Mouse (Mus musculus): ENCODE measurements at regions not wholly inside any gene's neighbourhood (a gene's known extent, or its start where the extent isn't known, plus 50 kb on each side); places are given as distances from the start of the nearest gene placed in this dataset.
"Not testable (repeated sequence)": the region's sequence is repeated elsewhere in the genome, so short reads cannot be mapped to it uniquely, and the experiment has no call there.

DNA sequence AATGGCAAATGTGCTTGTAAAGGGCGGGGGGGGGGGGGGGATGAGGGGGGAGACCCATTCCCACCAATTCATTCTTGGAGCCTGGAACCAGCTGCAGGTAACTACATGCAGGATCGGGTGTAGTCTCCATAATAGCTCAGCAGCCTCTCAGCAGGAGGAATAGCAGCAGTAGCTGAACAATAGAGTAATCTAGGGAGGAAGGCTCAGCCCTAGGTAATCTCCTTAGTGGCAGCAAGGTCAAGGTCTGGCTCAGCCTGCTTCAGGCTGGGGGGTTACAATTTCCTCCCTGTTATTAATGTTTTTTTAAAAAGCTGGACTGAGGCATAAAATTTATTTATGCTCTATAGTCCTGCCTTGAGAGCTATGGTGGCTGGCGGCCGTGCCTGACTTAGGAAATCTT is 171.2 kb upstream of the Klf6 start:
- WGBS: 88% methylated on average over 3 of the region's 4 CpGs
- H3K4me2 ChIP-seq (replicated peaks; ENCODE audit: low read depth, low read length): no peak overlapping the region
- ATAC-seq (ENCODE audit: low FRiP score, low TSS enrichment): no peak
- no peaks in the 10 kb centered on the region for H3K36me3 ChIP-seq (ENCODE audit: insufficient read depth, low read length)
- H3K27ac ChIP-seq (ENCODE audit: low read length): no peak overlapping the region
- no peaks in the 10 kb centered on the region for H3K4me1 ChIP-seq (ENCODE audit: insufficient read depth, low read length)
- H3K4me3 ChIP-seq (ENCODE audit: low read length): no peak overlapping the region
- H3K27me3 ChIP-seq (ENCODE audit: insufficient read depth, low read length): no peaks in the 10 kb centered on the region
- H3K9ac ChIP-seq (replicated peaks; ENCODE audit: low read length): no peak overlapping the region
- H3K9me3 ChIP-seq (ENCODE audit: low read length): peaks cover 7% of the 10 kb centered on the region

DNA sequence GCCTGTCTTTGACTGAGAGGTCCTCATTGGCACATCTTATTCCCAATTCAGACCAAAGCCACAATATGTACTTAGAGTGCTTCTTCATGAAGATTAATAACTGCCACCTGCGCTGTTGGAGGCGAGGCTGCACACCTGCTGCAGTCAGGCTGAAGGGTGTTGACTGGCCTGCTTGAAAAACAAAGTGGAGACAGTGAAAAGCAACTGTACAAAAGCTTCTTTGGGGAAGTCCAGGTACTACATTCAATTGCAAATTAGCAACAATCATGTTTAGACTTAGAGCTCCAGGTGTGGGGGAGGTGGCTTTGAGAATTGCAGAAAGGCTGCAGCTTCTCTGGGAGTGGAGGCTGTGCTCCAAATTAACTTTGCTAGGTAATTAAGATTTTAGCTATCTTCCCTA is 170.6 kb upstream of the Klf6 start:
- H3K27me3 ChIP-seq (ENCODE audit: insufficient read depth, low read length); H3K36me3 ChIP-seq (ENCODE audit: insufficient read depth, low read length); H3K4me3 ChIP-seq (ENCODE audit: low read length); H3K9me3 ChIP-seq (ENCODE audit: low read length); ATAC-seq (ENCODE audit: low FRiP score, low TSS enrichment); H3K27ac ChIP-seq (ENCODE audit: low read length); H3K4me1 ChIP-seq (ENCODE audit: insufficient read depth, low read length); H3K4me2 ChIP-seq (replicated peaks; ENCODE audit: low read depth, low read length); H3K9ac ChIP-seq (replicated peaks; ENCODE audit: low read length): not testable (repeated sequence)
- 90% methylated on average over 2 of the region's 2 CpGs for WGBS

DNA sequence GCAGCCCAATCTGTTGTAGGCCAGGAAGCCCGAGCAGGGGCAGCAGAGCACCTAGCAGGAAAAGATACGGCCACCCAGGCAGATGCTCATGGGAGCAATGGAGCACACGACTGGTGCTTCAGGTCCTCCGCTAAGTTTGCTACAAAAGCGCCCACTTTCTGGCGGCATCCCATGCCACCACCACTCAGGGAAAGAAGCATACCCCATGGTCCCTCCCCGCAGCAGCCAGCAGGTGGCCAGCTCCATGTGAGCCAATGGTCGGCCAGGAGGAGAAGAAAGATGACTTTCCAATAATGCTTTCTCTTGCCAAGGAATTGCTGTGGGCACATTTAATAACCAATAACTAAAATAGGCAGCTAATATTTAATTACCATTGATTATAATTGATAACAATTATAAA is 166.7 kb upstream of the Klf6 start:
- WGBS: 96% methylated on average over 8 of the region's 8 CpGs
- ATAC-seq (ENCODE audit: low FRiP score, low TSS enrichment): no peak
- Histone ChIP-seq H3K4me3 (ENCODE audit: low read length) (no peak overlapping the region), H3K36me3 (ENCODE audit: insufficient read depth, low read length) (no peaks in the 10 kb centered on the region), H3K27me3 (ENCODE audit: insufficient read depth, low read length) (no peaks in the 10 kb centered on the region), H3K27ac (ENCODE audit: low read length) (no peak overlapping the region), H3K4me2 (replicated peaks; ENCODE audit: low read depth, low read length) (no peak overlapping the region), H3K9me3 (ENCODE audit: low read length) (peaks cover 7% of the 10 kb centered on the region), H3K4me1 (ENCODE audit: insufficient read depth, low read length) (no peaks in the 10 kb centered on the region), H3K9ac (replicated peaks; ENCODE audit: low read length) (no peak overlapping the region)

DNA sequence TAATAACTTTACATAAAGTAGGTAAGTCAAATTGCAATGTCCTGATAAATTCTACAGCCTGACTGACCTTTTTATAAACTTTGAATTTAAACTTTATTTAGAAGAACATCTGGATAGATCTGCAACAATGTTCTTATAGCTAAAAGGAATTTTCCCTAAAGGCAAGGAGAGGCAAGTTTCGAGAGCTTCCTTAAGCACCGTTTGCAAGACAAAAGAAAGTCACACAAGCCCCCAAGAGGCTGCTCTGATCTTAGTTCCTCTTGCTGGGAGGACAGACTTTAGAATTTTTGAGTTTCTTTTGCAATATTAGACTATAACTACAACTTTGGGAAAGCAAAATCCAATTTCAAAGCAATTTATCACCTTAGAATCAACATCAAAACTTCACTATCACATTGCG is 165.7 kb upstream of the Klf6 start:
- not testable (repeated sequence) for H3K27me3 ChIP-seq (ENCODE audit: insufficient read depth, low read length); ATAC-seq (ENCODE audit: low FRiP score, low TSS enrichment); H3K27ac ChIP-seq (ENCODE audit: low read length); H3K4me3 ChIP-seq (ENCODE audit: low read length); H3K4me2 ChIP-seq (replicated peaks; ENCODE audit: low read depth, low read length); H3K4me1 ChIP-seq (ENCODE audit: insufficient read depth, low read length); H3K9me3 ChIP-seq (ENCODE audit: low read length); H3K36me3 ChIP-seq (ENCODE audit: insufficient read depth, low read length); H3K9ac ChIP-seq (replicated peaks; ENCODE audit: low read length)
- 76% methylated on average over 3 of the region's 3 CpGs for WGBS

DNA sequence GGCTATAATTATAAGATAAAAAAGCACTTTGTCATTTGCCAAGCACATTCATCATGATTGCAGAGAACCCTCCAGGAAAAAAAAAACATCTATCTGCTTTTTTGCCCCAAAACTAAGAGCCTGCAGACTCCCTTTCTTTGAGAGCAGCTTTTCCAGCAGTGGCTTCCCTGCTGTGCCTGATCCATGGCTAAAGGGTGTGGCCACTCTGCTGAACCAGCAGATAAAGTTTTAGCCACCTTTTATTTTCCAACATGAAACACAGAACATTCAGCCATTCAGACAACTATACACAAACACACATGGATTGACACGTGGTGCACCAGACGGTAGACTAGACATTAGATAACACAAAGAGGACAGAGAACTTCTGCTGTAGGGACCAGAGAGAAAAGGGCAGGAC is 164.9 kb upstream of the Klf6 start:
- Histone ChIP-seq H3K4me1 (ENCODE audit: insufficient read depth, low read length) (no peaks in the 10 kb centered on the region), H3K27ac (ENCODE audit: low read length) (no peak overlapping the region), H3K4me2 (replicated peaks; ENCODE audit: low read depth, low read length) (no peak overlapping the region), H3K9ac (replicated peaks; ENCODE audit: low read length) (no peak overlapping the region), H3K4me3 (ENCODE audit: low read length) (no peak overlapping the region), H3K27me3 (ENCODE audit: insufficient read depth, low read length) (no peaks in the 10 kb centered on the region), H3K36me3 (ENCODE audit: insufficient read depth, low read length) (no peaks in the 10 kb centered on the region), H3K9me3 (ENCODE audit: low read length) (peaks cover 3% of the 10 kb centered on the region)
- ATAC-seq (ENCODE audit: low FRiP score, low TSS enrichment): no peak
- 43% methylated on average over 2 of the region's 2 CpGs for WGBS

DNA sequence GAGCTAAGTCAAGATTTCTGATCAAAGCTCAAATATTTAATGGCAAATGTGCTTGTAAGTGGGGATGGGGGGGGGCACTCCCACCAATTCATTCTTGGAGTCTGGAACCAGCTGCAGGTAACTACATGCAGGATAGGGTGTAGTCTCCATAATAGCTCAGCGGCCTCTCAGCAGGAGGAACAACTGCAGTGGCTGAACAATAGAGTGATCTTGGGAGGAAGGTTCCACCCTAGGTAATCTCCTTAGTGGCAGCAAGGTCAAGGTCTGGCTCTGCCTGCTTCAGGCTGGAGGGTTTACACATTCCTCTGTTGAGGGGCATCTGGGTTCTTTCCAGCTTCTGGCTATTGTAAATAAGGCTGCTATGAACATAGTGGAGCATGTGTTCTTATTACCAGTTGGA is 164.0 kb upstream of the Klf6 start:
- H3K4me1 ChIP-seq (ENCODE audit: insufficient read depth, low read length); H3K4me2 ChIP-seq (replicated peaks; ENCODE audit: low read depth, low read length); H3K9ac ChIP-seq (replicated peaks; ENCODE audit: low read length); H3K4me3 ChIP-seq (ENCODE audit: low read length); ATAC-seq (ENCODE audit: low FRiP score, low TSS enrichment); H3K27ac ChIP-seq (ENCODE audit: low read length); H3K27me3 ChIP-seq (ENCODE audit: insufficient read depth, low read length); H3K9me3 ChIP-seq (ENCODE audit: low read length); H3K36me3 ChIP-seq (ENCODE audit: insufficient read depth, low read length): not testable (repeated sequence)
- WGBS: 60% methylated on average over 1 of the region's 1 CpGs

DNA sequence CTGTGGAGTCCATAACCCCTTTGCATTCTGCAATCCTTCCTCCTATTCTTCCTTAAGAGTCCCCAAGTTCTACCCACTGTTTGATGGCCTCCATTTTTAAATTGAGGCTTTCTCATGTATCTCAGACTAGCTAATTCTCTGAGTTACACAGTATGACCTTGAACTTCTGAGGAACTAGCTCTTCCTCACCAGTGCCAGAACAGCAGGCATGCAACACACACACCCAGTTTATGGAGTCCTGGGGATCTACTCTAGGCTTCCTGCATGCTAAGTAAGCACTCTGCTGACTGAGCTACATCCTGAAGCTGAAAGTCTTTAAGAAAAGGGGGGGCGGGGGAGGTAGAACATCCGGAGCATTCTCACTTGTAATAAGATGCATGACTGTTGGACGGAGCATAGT is 159.2 kb upstream of the Klf6 start:
- H3K36me3 ChIP-seq (ENCODE audit: insufficient read depth, low read length): no peaks in the 10 kb centered on the region
- no peak overlapping the region for H3K27ac ChIP-seq (ENCODE audit: low read length)
- H3K4me2 ChIP-seq (replicated peaks; ENCODE audit: low read depth, low read length): no peak overlapping the region
- no peaks in the 10 kb centered on the region for H3K4me1 ChIP-seq (ENCODE audit: insufficient read depth, low read length)
- H3K9me3 ChIP-seq (ENCODE audit: low read length): 0 out of 2 replicates have a peak, but pooled peaks cover 5% of the 10 kb centered on the region
- no peak overlapping the region for H3K4me3 ChIP-seq (ENCODE audit: low read length)
- no peak overlapping the region for H3K9ac ChIP-seq (replicated peaks; ENCODE audit: low read length)
- H3K27me3 ChIP-seq (ENCODE audit: insufficient read depth, low read length): no peaks in the 10 kb centered on the region
- WGBS: 79% methylated on average over 3 of the region's 3 CpGs
- no peak for ATAC-seq (ENCODE audit: low FRiP score, low TSS enrichment)

DNA sequence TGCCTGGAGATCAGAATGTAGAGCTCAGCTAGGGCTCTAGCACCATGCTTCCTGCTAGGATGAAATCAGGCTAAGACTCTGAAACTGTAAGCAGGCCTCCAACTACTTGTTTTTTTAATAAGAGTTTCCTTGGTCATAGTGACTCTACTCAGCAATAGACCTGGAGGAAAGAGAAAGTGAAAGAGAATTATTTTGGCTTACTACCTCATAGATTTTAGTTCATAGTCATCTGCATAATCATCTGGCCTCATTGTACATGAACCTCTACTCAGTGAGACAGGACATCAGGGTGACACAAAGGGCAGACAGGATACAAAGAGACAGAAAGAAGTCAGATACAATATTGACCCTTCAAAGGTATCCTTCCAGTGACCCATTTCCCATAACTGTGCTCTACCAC is 156.3 kb upstream of the Klf6 start:
- H3K27me3 ChIP-seq (ENCODE audit: insufficient read depth, low read length): no peaks in the 10 kb centered on the region
- no peak overlapping the region for H3K4me2 ChIP-seq (replicated peaks; ENCODE audit: low read depth, low read length)
- H3K9ac ChIP-seq (replicated peaks; ENCODE audit: low read length): no peak overlapping the region
- H3K36me3 ChIP-seq (ENCODE audit: insufficient read depth, low read length): no peaks in the 10 kb centered on the region
- 0 out of 2 replicates have a peak, but pooled peaks cover 5% of the 10 kb centered on the region for H3K9me3 ChIP-seq (ENCODE audit: low read length)
- no peak overlapping the region for H3K27ac ChIP-seq (ENCODE audit: low read length)
- H3K4me3 ChIP-seq (ENCODE audit: low read length): no peak overlapping the region
- no peaks in the 10 kb centered on the region for H3K4me1 ChIP-seq (ENCODE audit: insufficient read depth, low read length)
- ATAC-seq (ENCODE audit: low FRiP score, low TSS enrichment): no peak

DNA sequence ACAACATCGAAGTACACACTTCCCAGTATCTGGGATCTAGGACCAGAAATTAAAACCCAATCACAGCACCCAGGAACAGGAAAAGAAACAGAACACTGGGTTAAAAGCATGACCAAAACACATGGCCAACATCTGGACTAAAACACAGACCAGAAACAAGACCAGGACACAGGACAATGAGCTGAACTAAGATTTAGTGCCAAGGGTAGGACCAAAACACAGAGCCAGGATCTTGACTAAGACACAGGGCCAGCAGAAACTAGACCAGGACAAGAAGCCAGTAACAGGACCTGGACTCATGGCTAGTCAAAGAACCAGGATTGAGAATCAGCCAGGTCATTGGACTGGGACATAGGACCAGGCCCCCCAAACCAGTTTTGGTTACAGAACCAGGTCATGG is 149.6 kb upstream of the Klf6 start:
- Histone ChIP-seq H3K9ac (replicated peaks; ENCODE audit: low read length) (no peak overlapping the region), H3K9me3 (ENCODE audit: low read length) (no peaks in the 10 kb centered on the region), H3K4me3 (ENCODE audit: low read length) (no peak overlapping the region), H3K4me1 (ENCODE audit: insufficient read depth, low read length) (peaks cover 7% of the 10 kb centered on the region; the same call in 1 of the 2 replicates), H3K27me3 (ENCODE audit: insufficient read depth, low read length) (no peaks in the 10 kb centered on the region), H3K4me2 (replicated peaks; ENCODE audit: low read depth, low read length) (no peak overlapping the region), H3K27ac (ENCODE audit: low read length) (no peak overlapping the region), H3K36me3 (ENCODE audit: insufficient read depth, low read length) (no peaks in the 10 kb centered on the region)
- 83% methylated on average over 1 of the region's 1 CpGs for WGBS
- no peak for ATAC-seq (ENCODE audit: low FRiP score, low TSS enrichment)

DNA sequence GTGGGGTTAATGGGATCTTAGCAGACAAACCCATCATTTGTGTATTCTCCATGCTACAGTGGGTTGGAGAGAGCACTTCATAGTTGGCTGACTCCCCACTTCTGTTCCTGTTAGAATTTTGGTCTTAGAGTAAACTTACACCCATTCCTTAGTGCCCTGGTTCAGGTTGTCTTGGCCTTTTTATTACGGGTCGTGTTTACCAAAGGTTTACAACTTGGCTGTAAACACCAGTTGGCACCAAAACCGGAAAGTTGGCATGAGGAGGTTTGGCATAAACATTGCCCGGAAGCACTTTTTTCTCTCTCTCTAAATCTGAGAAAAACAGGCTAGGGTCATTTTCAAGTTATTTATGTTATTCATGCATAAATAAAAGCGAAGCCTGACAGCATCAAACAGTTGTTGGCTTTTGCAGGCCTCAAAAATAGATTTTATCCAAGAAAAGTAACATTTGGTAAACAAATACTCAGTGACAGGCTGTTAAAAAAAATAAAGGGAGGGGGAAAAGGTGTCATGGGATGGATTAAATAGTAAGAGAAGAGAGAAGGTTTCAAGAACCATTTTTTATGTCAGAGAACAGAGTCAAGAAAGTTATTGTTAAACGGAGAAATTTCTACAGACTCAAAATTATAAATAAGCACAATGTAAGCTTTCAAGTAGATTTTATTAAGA is 148.0 kb upstream of the Klf6 start:
- no peak overlapping the region for H3K4me2 ChIP-seq (replicated peaks; ENCODE audit: low read depth, low read length)
- H3K9me3 ChIP-seq (ENCODE audit: low read length): no peaks in the 10 kb centered on the region
- peak overlapping the region; percentile 2; the same call in 1 of the 2 replicates for H3K27ac ChIP-seq (ENCODE audit: low read length)
- WGBS: 21% methylated on average over 6 of the region's 6 CpGs
- H3K36me3 ChIP-seq (ENCODE audit: insufficient read depth, low read length): no peaks in the 10 kb centered on the region
- no peak overlapping the region for H3K4me3 ChIP-seq (ENCODE audit: low read length)
- H3K9ac ChIP-seq (replicated peaks; ENCODE audit: low read length): no peak overlapping the region
- no peaks in the 10 kb centered on the region for H3K27me3 ChIP-seq (ENCODE audit: insufficient read depth, low read length)
- no peak for ATAC-seq (ENCODE audit: low FRiP score, low TSS enrichment)
- peaks cover 7% of the 10 kb centered on the region; the same call in 1 of the 2 replicates for H3K4me1 ChIP-seq (ENCODE audit: insufficient read depth, low read length)
